Mouse (Mus musculus) thymus, postnatal 36 days (tissue): ENCODE measurements at regions not wholly inside any gene's neighbourhood (a gene's known extent, or its start where the extent isn't known, plus 50 kb on each side); places are given as distances from the start of the nearest gene placed in this dataset.

Experiments used
- DNase-seq, 2 experiments: peaks; one replicate each; pipeline ENCODE4 v3.0.0; 2022; ENCODE audit warnings: mixed read lengths in 2 of 2

- peak in 1 of 2 experiments; percentile 4 for DNase-seq
These were observed 163.9 kb upstream of the Dkk2 start for GRCm38 (mm10) chr3:131921161-131921560.

- no peak for DNase-seq
These were observed 162.4 kb upstream of the Dkk2 start for GRCm38 (mm10) chr3:131922733-131923132.

- no peak for DNase-seq
These were observed 144.2 kb upstream of the Dkk2 start for GRCm38 (mm10) chr3:131940896-131941295.

GRCm38 (mm10) chr3:131941961-131942753, 142.9 kb upstream of the Dkk2 start:
- no peak for DNase-seq

- no peak for DNase-seq
These were observed 141.7 kb upstream of the Dkk2 start for GRCm38 (mm10) chr3:131943436-131943835.

GRCm38 (mm10) chr3:131955771-131956170, 129.3 kb upstream of the Dkk2 start:
- no peak for DNase-seq

GRCm38 (mm10) chr3:131960636-131961035, 124.5 kb upstream of the Dkk2 start:
- DNase-seq, result no peak

GRCm38 (mm10) chr3:131961571-131961970, 123.5 kb upstream of the Dkk2 start:
- no peak for DNase-seq

GRCm38 (mm10) chr3:131962870-131963269, 122.2 kb upstream of the Dkk2 start:
- no peak for DNase-seq

GRCm38 (mm10) chr3:131964952-131965351, 120.1 kb upstream of the Dkk2 start:
- no peak for DNase-seq

GRCm38 (mm10) chr3:131965456-131966160, 119.5 kb upstream of the Dkk2 start:
- DNase-seq, result no peak

GRCm38 (mm10) chr3:131967288-131967687, 117.8 kb upstream of the Dkk2 start:
- DNase-seq, result no peak

GRCm38 (mm10) chr3:131970827-131971226, 114.3 kb upstream of the Dkk2 start:
- DNase-seq, result no peak

GRCm38 (mm10) chr3:131975940-131976628, 109.0 kb upstream of the Dkk2 start:
- no peak for DNase-seq

- no peak for DNase-seq
These were observed 101.8 kb upstream of the Dkk2 start for GRCm38 (mm10) chr3:131983292-131983691.

- no peak for DNase-seq
These were observed 86.1 kb upstream of the Dkk2 start for GRCm38 (mm10) chr3:131998838-131999613.

GRCm38 (mm10) chr3:132006191-132006590, 78.9 kb upstream of the Dkk2 start:
- no peak for DNase-seq

- DNase-seq, result no peak
These were observed 78.2 kb upstream of the Dkk2 start for GRCm38 (mm10) chr3:132006912-132007311.

GRCm38 (mm10) chr3:132007356-132007755, 77.7 kb upstream of the Dkk2 start:
- no peak for DNase-seq

- no peak for DNase-seq
These were observed 69.9 kb upstream of the Dkk2 start for GRCm38 (mm10) chr3:132015205-132015604.

GRCm38 (mm10) chr3:132017485-132018261, 67.4 kb upstream of the Dkk2 start:
- no peak for DNase-seq

- no peak for DNase-seq
These were observed 66.6 kb upstream of the Dkk2 start for GRCm38 (mm10) chr3:132018505-132018904.
